Mouse (Mus musculus) right cerebral cortex, adult 18-20 months (tissue): ENCODE measurements at regions not wholly inside any gene's neighbourhood (a gene's known extent, or its start where the extent isn't known, plus 50 kb on each side); places are given as distances from the start of the nearest gene placed in this dataset.
"Not testable (repeated sequence)": the region's sequence is repeated elsewhere in the genome, so short reads cannot be mapped to it uniquely, and the experiment has no call there.

ENCODE experiments used
- DNase-seq: peaks from one replicate; pipeline ENCODE4 v3.0.0; 2022; ENCODE audit warnings: mixed read lengths

DNA sequence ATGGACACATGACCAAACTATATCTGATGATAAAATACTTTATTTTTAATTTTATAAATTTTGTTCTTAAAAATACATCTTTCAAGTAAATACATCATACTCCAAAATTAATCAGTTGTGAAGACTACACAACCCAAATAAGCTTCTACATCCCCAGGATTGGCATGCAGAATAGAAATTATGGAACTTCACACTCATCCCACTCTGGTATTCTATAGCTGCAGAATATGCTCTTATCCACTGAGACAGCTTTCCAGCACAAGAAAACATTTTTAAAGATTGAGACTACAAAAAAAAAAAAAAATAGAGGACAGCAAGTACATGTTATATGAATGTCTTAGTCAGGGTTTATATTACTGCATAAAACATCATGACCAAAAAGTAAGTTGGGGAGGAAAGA is 94.4 kb downstream of the Gm11232 start:
- no peak for DNase-seq

DNA sequence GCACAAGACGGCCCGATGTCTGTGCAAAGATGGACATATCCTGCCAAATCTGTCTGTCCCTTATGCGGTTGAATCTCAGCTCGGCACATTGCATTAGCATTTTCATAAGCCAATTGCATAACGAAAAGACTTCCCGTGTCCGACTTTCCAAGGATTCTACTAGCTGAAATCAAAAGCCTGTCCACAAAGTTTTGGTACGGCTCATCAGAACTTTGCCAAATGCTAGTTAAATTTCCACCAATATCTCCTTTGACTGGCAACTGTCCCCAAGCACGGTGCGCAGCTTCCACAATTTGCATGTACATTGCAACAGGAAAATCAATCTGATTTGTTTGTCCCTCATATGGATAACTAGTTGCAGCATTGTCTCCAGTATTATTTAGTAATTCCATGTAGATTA is 117.2 kb downstream of the Gm11232 start:
- no peak for DNase-seq

DNA sequence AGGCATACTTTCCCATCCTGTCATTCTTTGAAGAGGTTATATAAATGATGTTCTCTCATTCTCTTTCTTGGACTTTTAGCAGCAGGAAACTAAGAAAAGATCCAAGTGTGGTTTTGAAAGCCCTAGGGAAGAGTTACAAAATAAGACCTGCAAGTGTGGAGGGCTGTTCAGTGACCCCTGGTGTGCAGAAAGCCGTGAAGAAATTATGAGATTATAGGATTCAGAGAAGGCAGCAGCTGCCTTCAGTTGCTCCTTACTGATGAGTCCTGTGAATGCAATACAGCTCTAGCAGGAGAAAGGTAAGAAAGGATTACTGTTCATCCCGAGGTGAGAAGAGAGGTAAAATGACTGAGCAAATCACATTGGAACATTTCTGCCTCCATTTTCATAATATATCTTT is 130.7 kb downstream of the Gm11232 start:
- no peak for DNase-seq

DNA sequence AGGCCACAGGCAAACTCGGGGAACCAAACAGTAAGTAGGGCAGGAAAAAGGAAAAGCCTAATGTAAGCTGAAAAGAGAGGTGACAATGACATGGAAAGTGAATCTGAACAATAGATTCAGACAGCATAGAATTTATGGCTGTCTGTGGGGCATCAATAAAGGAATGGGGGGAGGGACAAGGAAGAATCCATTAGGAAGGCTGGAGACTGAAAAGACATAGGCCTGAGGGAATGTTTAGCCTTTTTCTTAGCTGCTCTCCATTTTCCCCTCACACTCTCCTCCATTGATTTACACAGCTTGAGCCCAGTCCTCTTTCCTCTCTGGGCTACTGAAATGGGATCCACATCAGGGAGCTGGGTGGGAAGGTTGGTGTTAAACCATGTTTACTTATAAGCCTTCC is 131.1 kb downstream of the Gm11232 start:
- no peak for DNase-seq

DNA sequence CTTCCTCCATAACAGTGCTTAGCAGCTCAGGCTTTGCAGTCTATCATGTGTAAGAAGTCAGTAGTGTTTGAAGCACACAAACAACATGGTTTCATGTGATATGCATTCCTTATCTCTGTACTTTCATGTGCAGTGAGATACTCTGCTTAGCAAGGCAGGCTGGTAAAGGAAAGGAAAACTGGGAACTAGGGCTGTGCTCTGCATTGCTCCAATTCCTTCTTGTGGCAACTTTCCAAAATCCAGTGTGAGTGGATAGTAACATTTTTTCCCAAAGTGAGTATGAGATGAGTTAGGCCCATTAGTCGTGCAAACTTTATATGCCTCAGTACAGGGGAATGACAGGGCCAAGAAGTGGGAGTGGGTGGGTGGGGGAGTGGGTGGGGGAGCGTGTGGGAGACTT is 133.0 kb downstream of the Gm11232 start:
- DNase-seq = no peak

DNA sequence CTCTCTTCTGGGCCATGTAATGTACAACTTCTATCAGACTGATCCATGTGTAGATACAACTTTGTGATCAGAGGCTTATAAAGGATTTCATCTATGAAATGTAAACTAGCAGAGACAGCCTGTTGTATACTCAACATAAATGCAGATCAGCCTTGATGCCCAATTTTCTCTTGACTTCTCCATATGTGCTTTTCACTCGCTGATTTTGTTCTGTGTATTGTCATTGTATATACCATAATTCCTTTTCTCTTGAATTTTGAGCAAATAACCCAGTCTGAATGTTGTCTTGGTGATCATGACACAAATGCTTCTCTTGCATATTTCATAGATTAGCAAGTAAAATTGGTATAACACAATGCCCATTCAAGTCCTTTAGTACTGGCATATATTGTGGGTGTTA is 144.0 kb downstream of the Gm11232 start:
- no peak for DNase-seq

DNA sequence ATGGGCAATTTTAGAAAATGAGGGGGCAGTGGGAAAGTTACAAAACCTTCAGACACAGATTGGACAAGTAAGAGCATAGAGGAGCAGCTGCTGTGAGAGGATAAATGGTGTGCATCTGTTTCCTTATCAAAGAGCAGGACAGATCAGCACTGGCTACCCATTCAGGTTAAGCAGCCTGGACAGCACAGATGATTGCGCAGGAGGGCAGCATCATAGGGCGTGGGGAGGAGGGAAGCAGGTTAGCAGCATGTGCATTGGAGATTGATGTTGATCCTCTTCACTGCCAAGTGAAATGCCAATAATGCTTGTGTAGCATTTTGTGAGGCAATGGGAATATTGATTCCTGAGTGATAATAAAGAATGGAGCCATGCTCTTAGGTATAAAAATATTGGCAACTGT is 171.9 kb downstream of the Gm11232 start:
- no peak for DNase-seq

DNA sequence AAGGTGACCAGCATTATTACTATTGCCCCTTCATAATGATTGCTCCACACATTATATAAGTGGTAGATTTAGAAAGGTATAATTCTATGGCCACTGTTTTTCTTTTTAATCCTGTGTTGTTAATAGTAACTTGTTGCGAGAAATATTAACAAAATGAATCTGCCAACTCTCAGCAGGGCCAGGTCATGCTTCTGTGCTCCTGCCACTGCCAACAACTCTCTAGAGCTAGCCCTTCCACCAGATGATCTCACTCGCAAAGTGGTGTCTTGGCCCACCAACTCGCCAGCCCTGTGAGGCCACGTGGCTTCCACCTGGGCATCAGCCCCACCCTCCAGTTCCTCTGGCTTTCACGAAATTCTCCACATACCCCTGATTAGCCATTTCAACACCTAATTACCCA is 197.1 kb downstream of the Gm11232 start:
- DNase-seq = no peak

DNA sequence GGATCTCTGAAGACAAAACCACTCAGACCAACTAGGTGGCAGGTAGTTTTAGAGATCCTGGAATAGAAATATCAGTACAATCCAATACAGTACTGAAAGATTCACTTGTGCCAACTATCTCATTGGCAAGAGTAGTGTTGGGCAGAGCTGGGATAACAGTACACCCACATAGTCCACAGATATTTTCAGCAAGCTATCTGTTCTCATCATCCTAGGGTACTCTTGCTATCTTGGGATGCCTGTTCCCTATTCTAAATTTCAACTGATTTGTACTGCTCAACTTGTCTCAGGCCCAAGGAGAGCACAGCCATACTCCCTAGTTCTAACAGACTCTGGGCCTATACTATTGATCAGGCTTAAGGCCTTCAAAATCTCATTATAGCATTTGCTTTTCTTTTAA is 218.6 kb downstream of the Gm11232 start:
- DNase-seq = peak; percentile 5

DNA sequence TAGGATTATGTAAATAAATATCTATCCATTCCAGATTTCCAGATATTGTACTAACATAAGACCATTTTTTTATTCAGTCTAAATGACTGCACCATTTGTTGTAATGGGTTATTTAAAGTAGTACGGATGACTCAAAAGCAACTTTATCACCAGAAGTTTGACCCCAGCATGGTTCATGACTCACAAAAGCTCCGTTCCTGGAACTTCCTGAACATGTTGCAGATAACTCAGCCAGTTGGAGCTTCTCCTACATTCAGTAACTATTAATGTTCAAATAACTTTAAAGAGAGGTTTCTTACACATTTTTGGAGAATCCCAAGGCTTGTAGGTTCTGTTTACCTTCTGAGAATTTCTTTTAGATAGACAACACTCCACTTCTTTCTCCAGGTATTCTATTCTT is 219.8 kb downstream of the Gm11232 start:
- no peak for DNase-seq

DNA sequence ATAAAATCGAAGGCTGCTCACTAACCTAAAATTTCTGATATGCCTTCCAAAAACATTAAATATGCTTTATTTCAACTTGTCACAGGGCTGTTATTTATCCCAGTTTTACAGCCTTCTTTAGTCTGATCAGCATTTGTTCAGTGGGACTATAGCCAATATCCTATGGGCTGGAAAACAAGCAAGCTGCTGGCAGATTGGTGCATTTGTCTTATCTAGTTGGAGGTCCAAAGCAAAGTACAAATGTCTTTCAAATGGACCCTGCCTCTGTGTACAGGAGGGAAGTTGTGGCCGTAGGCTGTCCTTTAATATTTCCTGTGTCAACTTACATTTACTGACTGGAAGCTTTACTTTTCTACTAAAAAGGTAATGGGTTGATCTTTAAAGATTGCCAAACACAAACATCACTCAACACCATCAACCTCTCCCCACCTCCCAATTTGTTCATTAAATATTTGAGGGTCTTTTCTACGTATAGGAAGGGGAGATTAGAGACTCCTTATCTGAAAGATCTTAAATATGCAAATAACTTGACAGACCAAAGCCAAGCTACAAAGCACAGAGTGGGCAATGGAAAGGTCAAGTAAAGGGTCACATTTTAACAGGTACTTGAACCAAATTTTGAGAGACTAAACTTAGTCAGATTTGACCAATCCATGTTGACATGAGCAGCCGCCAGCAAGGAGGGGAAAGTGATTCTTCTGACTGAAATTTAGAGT is 233.4 kb downstream of the Gm11232 start:
- DNase-seq = no peak

DNA sequence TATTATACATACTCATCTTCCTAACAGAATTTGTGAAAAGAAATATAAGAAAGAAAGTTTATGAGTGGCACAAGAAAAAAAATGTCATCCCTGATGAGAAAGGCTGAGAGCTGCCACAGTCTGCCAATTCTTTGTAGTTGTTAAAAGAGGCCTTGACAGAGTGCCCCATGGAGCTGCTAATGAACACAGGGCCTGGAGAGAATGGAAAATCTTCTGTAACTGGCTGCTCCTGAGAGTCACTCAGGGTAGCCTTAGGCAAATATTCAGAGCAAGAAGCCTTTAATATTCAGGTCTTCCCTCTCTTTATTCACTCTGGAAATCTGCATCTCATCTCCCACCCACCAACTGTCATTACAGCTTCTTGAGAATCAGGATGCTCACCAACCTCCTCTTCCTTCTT is 237.0 kb downstream of the Gm11232 start:
- no peak for DNase-seq

DNA sequence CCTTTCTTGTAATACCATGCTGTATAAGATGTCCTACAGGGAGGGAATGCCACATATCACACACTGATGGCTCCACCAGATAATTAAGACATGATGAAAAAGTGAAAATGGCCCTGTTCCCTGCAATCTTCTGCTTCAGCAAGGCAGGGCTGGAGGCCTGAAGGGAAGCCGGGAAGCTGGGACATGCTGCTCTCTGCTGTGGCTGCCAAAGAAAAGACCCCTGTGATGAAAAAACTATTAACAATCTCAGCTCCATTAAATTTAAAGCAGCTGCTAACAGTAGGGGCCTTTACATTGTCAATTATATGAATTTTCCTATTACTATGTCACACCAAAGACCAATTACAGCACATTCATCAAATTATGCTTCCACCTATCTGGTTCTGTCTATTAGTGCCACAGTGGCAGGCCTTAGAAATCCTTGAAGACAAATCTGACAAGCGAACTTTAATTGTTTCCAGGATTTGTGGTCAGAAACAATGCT is 239.8 kb downstream of the Gm11232 start:
- no peak for DNase-seq

DNA sequence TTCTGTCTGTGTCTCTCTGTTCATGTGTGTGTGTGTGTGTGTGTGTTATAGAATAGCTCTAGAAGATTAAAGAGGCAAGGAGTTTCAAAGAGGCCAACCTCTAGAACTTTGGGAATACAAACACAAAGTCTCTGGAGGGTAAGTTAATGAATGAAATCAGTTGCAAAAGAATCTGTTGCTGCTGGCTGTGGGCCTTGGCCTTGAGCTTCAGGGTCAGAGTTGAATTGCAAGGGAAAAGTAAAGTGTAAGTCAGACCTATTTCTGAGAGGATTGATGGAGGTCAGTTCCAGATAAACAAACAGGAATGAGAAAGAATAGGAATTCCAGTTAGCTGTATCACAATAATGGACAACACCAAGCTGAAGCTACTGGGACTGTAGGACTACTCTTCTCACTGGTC is 250.9 kb downstream of the Gm11232 start:
- no peak for DNase-seq

DNA sequence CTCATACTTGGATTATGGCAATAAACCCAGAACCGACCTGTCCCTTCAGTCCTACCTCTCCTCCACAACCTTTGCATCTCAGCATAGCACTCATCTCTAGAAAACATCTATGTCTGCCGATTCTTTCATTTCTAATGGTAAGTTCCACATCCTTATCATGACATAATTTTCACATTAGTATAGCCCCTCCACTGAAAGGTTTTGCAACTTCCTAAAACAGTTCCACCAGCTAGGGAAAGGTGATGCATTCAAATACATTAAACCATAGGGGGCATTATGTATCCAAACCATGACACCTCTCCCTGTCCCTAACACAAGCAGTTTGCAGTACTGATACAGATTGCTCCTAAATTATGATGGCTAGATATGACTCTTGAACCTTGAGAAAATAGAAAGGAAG is 268.0 kb downstream of the Gm11232 start:
- no peak for DNase-seq

DNA sequence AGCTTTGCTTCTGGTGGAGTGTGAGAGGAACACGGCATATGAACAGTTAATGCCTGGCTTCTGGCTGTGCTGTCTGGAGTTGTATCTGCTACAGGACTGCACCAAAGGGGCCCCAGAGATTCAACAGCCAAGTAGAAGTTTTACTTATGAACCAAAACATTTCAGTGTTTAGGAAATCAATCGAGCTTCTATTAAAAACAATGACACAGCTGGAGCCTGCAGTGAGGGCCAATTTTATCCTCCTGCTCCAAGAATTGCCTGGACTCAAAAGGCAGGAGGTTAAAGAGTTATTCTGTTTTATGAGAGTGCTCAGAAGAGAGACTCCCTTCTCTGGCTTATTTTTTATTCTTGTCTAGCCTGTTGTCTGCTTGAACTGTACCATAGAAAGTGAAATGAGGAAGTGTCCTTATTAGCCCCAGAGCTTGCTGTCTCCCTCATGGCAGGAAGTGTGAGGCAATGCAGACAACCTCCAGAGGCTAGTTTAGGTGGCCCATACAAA is 269.1 kb downstream of the Gm11232 start:
- DNase-seq = no peak

DNA sequence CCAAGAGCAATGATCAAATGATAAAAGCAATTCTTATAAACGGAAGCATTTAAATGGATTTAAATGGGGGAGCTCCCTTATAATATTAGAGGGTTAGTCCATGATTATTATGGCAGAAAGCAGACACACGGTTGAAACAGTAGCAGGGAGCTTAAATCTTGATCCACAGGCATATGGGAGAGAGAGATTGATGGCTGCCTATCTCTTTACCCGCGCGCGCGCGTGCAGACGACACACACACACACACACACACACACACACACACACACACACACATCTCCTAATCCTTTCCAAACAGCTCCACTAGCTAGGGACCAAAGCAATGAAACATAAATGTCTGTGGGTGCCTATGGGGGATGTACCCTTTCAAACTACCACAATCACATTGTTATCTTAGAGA is 269.7 kb downstream of the Gm11232 start:
- no peak for DNase-seq

DNA sequence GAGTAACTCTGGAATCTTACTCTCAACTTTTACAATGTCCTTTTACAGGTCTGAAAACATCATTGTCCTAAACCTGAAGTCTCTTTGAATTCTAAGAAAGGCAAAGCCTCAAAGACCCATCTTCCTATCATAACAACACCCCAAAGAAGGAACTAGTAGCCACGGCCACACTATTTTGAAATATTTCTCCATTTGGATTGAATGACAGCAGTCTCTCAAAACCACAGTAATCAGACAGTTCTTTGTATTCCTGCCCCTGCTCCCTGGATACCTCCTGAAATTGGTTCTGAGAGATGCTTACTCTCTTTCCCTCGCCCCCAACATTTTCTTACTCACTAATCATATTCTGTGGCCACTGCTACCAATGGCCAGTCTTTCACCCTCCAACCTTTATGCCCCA is 276.8 kb downstream of the Gm11232 start:
- no peak for DNase-seq

DNA sequence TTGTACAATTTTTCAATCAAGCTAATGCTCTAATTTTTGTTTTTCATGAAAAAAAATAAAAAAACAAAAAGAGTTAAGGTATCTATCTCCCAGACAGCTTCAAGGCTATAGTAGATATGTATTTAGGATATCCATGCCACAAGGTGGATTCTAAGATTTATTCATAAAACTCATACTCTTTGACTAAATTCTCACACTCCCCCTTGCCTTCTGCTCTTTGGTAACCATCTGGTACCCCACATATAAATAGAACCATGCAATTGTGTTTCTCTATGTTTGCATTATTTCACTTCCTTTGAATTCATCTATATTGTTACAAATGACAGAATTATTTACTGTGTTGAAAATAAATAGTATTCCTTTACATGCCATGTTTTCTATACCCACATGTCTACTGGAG is 287.2 kb downstream of the Gm11232 start:
- DNase-seq = no peak

DNA sequence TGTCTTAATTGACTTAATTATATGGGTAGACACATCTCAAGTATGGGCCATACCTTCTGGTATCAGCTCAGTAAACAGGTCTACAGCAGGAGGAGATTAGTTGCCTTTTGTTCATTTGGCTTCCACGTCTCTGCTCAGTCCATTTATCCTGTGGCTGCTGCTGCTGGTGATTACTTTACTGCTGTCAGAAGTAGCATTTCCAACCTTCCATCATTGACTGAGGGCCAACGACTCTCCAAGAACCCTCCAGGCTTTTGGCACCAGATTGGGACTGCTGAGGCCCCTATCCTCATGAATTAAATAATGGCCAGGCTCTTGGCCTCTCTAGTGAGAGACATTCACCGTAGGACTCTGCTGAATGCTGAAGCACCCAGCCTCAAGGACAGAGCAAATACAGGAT is 303.0 kb downstream of the Gm11232 start:
- DNase-seq = no peak

DNA sequence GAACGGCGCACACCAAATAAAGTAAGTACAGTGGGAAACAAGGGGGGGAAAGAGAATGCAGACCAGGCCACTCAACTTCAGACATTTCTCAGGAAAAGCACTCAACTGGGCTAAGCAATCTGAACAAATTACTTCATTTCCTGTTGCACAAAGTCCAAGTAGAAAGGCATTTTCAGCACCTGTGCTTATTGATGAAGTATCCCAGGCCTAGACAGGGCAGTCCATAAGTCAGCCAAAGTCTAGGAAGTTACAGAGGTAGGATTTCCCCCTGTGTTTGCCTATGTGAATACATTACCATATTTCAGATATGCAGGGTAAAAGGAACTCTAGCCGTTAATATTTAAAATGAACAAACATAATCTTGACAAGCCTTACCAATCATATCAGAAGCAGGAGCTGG is 304.3 kb downstream of the Gm11232 start:
- DNase-seq = no peak

DNA sequence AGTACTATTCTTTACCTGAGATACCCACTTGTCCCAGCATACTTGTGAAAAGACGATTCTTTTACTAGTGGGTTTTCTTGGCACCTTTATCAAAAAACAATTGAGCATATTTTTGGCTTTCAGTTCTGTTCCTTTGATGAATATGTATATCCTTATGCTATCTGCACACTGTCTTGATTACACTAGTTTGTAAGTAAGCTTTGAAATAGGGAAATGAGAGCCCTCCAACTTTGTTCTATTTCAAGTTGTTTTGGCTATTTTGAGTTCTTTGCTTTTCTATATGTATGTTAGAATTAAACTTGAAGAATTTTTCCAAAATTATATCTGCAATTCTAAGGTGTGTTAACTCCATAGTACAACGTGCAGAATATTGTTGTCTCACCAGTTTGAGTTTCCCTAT is 311.3 kb downstream of the Gm11232 start:
- DNase-seq = no peak

DNA sequence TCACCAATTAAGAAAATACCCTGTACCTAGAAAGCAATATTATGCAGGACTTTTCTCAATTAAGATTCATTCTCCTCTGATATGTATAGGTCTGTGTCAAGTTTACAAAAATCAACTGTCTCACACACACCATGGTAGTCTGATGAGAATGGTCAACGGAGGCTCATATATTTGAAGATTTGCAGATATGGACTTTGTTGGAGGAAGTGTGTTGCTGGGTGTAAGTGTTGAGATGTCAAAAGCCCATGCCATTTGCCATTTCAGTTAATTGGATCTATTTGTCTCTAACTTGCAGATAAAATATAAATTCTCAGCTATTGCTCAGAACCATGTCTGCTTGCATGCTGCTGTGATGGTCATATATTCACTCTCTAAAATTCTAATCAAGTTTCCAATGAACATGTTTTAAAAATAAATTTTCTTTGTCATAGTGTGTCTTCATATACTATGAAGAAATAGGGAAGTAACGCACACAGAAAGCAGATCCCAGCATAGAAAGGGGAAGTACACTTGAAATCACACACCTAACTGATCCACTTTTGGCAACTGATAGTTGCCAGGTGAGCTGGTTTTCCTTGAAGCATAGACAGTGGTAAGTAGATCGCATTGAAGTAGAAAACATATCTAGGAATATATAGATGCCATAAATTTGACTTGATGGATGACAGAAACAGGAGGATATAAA is 326.4 kb downstream of the Gm11232 start:
- DNase-seq = no peak

DNA sequence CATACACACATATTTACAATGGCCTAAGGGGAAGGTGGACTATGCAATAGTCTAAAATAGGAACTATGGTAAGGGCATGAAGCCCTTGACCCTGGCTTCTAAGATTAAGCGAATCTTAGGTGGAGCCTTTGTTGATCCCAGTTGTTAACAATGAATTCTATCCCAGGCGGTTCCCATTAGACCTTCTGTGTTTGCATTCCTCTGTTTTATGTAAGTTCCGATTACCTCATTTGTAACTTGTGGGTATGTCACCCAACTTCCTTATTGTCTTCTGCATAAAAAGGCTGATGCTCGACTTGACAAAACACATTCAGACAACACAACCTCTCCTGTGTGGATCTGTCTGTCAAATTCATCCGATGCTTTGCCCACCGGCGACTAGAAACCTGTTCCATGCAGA is 335.6 kb downstream of the Gm11232 start:
- not testable (repeated sequence) for DNase-seq

DNA sequence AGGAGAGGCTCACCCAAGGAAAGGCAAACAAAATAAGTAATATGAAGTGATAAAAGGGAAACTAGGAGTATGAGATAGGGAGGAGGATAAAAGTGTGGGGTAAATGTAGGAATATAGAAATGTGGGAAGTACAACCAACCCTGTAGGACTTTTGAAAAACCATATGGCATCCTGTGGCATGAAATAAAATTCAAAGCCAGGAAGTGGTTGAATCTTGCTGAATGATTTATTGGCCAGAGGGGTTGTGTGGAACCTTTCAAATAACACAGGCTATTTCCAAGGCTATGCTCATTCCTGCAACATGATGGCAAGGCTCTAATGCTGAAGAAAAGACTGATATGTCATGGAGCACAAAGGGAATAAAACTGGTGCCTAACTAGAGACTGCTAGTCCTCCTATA is 347.9 kb downstream of the Gm11232 start:
- DNase-seq = no peak
